Mouse (Mus musculus) frontal cortex, postnatal 10 days (tissue): ENCODE results near the gene Tmem221.

Source experiments
- DNase-seq, 2 experiments: peaks; one replicate each; pipeline ENCODE4 v3.0.0; 2022; ENCODE audit warnings: low spot score in 2 of 2, mixed read lengths in 1 of 2

Gene Tmem221

DNA sequence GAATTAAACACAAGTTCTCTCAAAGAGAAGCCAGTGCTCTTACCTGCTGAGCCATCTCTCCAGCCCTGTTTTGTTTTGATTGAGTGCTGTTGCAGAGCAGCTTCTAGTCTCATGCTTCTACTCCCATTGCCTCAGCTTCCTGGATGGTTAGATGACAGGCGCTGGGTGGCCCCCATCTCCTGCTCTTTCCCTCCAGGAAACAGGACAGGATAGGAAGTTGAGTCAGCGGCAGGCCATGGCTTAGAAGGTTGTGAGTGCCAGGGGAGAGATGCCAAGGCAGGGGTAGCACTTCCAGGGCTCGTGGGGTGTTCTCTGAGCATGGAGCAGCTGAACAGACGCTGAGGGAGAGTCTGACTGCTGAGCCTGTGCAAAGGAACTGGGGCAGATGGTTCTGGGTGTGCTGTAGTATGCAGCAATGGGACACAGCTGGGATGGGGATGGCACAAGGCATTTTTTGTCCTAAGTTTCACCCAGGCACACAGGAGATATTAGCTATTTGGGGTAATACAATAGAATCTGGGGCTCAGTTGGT is 19.3 kb upstream of the Tmem221 start:
- DNase-seq: no peak

- DNase-seq: no peak
Measured at GRCm38 (mm10) chr8:71575020-71575419, 16.3 kb upstream of the Tmem221 start.

GRCm38 (mm10) chr8:71574426-71574825 is 15.8 kb upstream of the Tmem221 start:
- no peak for DNase-seq

DNA sequence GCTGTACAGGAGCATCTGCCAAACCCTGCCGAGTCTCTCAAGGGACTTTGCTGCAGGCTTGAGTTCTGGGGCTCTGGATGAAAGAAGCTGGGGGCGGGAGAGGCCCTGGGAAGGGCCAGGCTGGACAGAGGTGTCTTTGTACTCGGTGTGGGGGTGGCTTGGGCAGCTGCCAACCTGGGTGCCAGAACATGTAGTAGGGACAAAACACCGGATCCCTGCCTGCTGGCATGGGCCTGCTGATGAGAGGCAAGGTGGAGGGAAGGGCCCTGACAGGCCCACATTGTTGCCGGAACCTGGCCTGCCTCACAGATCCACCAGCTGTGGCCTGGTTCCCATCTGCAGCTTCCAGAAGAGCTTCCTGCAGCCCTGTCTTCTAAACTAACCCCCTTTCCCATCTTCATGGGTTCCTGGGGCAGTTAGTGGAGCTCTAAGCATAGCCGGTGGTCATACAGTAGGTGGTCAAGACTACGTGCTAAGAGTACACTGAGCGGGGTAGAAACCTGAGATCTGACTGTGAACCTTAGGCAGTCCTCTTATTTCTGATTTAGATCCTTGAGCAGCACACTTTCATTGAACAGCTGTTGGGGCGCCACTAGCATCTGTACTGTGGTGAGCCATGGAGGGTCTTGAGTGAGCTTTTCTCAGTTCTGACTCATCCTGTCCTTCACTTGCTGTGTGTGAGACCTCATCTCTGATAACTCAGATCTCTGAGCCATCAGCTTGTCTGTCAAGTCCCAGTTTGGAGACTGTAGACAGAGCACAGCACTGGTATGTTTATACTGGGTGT is 14.4 kb upstream of the Tmem221 start:
- DNase-seq: peak; percentile 83 to 89

DNA sequence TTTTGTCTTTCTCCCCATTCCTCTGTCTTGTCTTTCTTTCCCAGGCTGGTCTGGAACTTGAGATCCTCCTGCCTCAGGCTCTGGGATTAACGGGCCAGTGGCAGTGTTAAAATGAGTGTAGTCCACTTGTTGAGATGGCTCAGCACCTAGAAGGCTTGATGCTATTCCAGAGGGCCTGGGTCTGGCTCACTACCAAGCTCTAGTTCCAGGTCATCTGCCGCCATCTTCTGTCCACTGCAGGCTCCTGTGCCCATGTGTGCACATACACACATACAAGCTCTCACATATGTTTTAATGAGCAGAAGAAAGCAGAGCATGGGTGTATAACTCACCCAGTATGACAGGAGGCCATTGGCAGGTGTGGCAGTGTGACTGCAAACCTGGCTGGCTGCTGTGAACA is 13.4 kb upstream of the Tmem221 start:
- no peak for DNase-seq

DNA sequence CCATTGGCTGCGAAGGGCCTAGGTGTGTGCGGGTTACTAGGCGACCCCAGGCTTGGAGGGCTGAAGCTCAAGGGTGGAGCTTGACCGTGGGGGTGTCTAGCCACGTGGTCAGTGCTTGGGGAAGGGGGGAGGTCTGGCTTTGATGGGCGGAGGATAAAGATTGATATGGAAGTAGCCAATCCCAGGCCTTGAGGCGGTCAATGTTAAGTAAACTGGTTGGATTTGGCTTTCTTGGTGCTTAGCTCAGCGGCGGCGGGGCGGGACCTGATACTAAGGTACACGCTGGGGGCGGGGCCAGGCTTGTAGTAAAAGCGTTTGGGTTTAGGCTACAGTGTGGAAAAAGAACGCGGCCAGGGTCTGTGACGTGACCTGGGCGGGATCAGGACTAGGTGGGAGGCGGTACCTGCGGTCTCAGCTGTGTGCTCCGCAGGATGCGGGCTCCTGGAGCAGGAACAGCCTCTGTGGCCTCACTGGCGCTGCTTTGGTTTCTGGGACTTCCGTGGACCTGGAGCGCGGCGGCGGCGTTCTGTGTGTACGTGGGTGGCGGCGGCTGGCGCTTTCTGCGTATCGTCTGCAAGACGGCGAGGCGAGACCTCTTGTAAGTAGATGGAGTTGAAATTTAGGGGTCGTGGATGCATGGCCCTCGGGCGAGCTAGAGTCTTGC is 11.8 kb upstream of the Tmem221 start:
- peak; percentile 93 to 96 for DNase-seq

DNA sequence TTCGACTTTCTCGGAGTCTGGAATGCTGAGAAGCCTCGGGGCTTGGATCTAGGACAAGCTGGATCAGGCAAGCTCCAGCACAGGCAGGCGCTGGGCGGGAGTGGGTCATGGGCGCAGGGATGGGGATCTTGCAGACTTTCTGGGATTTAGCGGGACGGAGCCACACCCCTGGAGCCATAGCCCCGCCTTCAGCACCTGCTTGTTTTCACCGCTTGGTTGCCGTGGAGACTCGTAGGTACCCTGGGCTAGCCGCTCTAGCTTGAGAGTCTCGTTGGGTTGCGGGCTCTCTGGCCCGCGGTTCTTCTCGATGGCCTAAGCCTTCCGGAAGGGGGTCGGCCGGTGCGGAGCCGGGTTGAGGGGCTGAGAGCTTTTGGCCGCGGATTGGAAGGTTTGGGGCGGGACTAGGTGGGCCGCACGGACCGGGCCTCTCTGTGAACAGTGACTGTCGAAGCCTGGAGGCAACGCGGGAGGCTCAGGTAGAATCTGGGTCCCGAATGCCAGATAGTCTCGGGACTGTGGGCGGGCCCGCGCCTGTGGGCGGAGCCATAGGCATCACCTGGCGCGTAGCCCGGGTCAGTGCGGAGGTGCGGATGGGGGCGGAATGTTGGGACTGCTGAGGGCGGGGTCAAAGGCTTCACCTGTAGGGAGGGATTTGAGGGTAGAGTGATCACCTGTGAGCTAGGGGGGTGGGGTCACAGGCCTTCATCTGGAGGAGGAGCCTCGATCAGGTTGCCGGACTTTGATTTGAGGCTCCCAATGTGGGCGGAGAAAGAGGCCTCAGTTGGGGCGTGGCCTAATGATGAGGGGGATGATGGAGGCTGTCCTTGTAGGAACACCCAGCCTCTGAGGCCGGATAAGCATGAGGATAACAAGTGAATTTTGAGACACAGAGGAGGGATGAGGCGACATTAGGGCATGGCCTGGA is 11.0 kb upstream of the Tmem221 start:
- peak; percentile 87 to 88 for DNase-seq

DNA sequence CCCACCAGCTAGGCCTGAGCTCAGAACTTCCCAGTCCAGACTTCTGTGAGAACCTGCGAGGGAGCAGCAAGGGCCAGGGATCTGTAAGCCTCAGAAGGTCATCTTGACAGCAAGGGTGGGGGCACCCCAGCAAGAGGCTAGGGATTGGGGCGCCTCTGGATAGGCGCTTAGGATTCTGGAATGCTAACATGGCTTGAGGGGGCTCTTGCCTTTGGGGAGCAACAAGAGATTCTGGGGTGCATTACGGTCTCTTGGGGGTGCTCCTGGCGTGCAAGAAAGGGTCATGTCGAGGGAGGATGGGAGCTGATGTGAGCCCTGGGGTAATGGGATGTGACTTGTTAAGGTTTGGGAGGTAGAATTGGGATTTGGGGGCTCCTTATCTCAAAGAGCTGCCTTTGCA is 10.3 kb upstream of the Tmem221 start:
- no peak for DNase-seq

GRCm38 (mm10) chr8:71568387-71568937 is 9.8 kb upstream of the Tmem221 start, which contains the start of gene Slc27a1:
Gene Slc27a1 (plus strand): TSS chr8:71568882.
- peak in 1 of 2 experiments; percentile 70 for DNase-seq

DNA sequence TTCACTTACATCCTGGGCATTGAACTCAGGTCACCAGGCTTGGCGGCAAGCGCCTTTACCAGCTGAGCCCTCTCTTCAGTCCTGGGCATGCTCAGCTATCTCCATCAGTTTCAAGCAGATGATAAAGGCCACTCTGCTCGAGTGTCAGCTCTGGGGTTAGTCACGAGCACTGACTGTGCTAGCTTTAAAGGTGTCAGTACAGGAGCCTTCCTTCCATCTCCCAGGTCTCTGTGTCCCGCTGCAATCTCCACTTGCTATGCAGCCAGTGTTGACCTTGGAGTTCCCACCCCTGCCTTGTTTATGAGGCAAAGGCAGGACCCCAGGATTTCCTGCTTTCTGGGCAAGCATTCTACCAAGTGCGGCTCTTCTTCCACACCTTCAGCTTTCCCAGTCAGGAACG is 8.9 kb upstream of the Tmem221 start:
- DNase-seq: no peak

- DNase-seq: no peak
Measured at GRCm38 (mm10) chr8:71566501-71566900, 7.8 kb upstream of the Tmem221 start, which contains the start of gene Nxnl1. Gene Nxnl1 (minus strand): TSS chr8:71566601.

GRCm38 (mm10) chr8:71563992-71564391 is 5.3 kb upstream of the Tmem221 start:
- no peak for DNase-seq

GRCm38 (mm10) chr8:71562751-71563150 is 4.1 kb upstream of the Tmem221 start:
- DNase-seq: peak in 1 of 2 experiments; percentile 60

DNA sequence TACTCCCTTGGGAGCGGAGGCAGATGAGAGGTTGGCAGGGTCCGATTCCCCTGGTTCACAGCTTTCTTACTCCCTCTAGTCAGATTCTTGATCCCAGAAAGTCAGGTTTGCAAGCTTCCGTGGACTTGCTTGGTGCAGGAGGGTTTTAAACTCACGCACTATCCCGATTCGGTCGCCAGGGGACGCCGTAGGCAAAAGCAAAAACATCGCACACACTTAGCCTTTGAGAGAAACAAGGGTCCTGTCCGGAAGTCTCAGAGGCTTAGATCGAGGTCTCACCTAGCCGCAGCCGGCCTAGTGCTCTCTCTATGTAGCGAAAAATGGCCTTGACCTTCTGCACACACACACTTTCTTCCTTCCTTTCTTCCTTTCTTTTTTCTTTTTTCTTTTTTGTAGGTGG is 2.7 kb upstream of the Tmem221 start:
- no peak for DNase-seq

GRCm38 (mm10) chr8:71560765-71561164 is 2.1 kb upstream of the Tmem221 start:
- DNase-seq: no peak

- no peak for DNase-seq
Measured at GRCm38 (mm10) chr8:71560071-71560470, 1.4 kb upstream of the Tmem221 start.

DNA sequence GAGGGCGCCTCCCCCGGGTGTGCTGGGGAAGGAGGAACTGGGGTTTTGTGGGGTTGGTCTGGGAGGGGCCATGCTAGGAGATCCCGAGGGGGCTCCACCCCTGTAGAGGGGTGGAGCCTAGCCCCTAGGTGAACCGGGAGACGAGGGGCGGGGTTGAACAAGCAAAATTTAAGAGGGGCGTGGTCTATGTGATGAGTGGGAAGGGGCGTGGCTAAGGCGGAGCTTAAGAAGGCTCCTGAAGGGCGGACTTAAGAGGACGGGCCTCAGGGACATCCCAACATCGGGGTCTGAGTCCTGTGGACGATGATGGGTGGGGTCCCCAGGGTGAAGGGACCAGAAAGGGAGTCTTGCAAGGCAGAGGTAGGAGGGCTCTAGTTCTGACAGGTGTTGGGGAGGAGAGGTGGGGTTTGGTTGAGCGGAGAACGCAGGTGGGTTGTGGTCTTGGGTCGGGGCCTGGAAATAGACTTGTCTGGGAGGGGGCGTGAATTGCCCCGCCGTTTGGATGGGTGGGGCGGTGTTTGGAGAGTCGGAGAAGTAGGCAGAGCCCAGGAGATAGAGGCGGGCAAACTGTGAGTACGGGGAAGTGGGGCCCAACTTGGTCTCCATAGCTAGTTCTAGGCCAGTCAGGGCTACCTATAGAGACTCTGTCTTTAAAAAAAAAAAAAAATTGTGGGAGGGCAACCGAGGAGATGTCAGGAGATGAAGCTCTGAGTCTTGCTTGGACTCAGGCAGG is 453 bp upstream of the Tmem221 start:
- DNase-seq: no peak

- no peak for DNase-seq
Measured at GRCm38 (mm10) chr8:71554644-71555043, 4.0 kb downstream of the Tmem221 start.

- DNase-seq: no peak
Measured at GRCm38 (mm10) chr8:71554001-71554400, 4.7 kb downstream of the Tmem221 start.

DNA sequence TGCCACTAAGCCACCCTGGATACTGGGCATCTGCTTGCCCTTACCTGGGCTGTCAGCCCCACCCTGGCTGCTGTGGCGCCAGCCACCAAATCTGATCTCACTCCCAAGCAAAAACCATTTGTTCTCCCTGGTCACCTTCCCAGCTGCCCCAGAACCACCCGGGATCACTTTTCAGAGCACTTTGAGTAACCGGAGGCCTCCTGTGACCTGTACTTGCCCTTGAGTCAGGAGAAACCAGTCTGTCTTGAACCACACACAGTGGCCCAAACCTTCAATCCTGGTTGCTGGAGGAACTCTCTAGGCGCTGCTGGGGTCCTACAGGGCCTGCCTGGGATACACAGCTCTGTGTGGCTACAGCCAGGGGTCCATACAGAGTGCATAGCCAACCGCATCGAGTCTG is 5.9 kb downstream of the Tmem221 start:
- no peak for DNase-seq

DNA sequence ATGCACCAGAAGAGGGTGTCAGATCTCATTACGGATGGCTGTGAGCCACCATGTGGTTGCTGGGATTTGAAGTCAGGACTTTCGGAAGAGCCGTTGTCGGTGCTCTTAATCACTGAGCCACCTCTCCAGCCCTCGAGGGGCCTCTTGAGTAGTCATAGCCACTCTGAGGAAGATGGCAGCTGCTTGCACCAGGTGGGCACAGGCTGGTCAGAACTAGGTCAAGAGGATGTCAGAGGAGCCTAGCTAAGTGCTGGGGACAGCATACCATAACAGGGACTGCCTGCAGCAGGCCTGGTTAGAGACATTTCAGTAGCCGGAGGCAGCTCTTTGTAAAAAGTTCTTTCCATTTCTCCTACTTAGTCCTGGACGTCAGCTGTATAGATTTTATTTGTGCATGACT is 7.9 kb downstream of the Tmem221 start:
- no peak for DNase-seq
